Mouse (Mus musculus) MEL (cell line): Measurements from ENCODE around the gene Enoph1. TPM values are rescaled to one million over a fixed set of nuclear protein-coding genes. Genes with fewer than 3 reads are reported as not detected.
A peak's percentile ranks its signal among the peaks of the same experiment; 100 is the strongest.

Source experiments
- DNase-seq: peaks from one replicate; pipeline ENCODE4 v3.0.0; 2011; ENCODE audit warnings: low read depth, low spot score
- H3K27ac ChIP-seq: 2 replicates; pipeline ENCODE4 v1.5.1; 2012; ENCODE audit warnings: low read depth, mild to moderate bottlenecking, control low read depth, low read length, moderate library complexity; ENCODE audit not compliant: control insufficient read depth
- H3K27me3 ChIP-seq, 2 experiments: fragments of 150-350 bp in 1 of 2; sonication (generic) in 1 of 2; 2 replicates each; pipeline ENCODE4 v1.6.1; 2012; ENCODE audit warnings: low read length in 2 of 2, mild to moderate bottlenecking in 2 of 2, improper control_type of control experiment in 1 of 2, moderate library complexity in 1 of 2; ENCODE audit not compliant: insufficient read depth in 2 of 2, control insufficient read depth in 1 of 2
- H3K36me3 ChIP-seq, 2 experiments: 2 replicates each; pipeline ENCODE4 v1.6.1; 2012 to 2014; ENCODE audit warnings: low read length in 2 of 2, improper control_type of control experiment in 1 of 2, inconsistent platforms in 1 of 2, mild to moderate bottlenecking in 1 of 2; ENCODE audit not compliant: insufficient read depth in 2 of 2, control insufficient read depth in 1 of 2
- H3K4me1 ChIP-seq, 2 experiments: fragments of 150-350 bp in 1 of 2; sonication (generic) in 1 of 2; 2 replicates each; pipeline ENCODE4 v1.6.1; 2012; ENCODE audit warnings: low read length in 2 of 2, improper control_type of control experiment in 1 of 2, mild to moderate bottlenecking in 1 of 2; ENCODE audit not compliant: insufficient read depth in 2 of 2, control insufficient read depth in 1 of 2
- H3K4me3 ChIP-seq, 2 experiments: fragments of 150-350 bp in 1 of 2; sonication (generic) in 1 of 2; 2 replicates each; pipeline ENCODE4 v1.5.1; 2012; ENCODE audit warnings: low read depth in 2 of 2, low read length in 2 of 2, mild to moderate bottlenecking in 2 of 2, moderate library complexity in 2 of 2, control low read depth in 1 of 2, improper control_type of control experiment in 1 of 2; ENCODE audit not compliant: control insufficient read depth in 1 of 2, insufficient read depth in 1 of 2
- H3K79me2 ChIP-seq: 2 replicates; pipeline ENCODE4 v1.6.1; 2012; ENCODE audit warnings: mild to moderate bottlenecking, low read length, moderate library complexity; ENCODE audit not compliant: control insufficient read depth, poor library complexity, insufficient read depth
- H3K9ac ChIP-seq: 2 replicates; pipeline ENCODE4 v1.6.1; 2012; ENCODE audit warnings: low read depth, mild to moderate bottlenecking, control low read depth, low read length, moderate library complexity; ENCODE audit not compliant: control insufficient read depth, poor library complexity, severe bottlenecking
- H3K9me3 ChIP-seq: fragments of 150-350 bp; sonication (generic); replicated peaks from 2 replicates; pipeline ENCODE4 v1.6.1; 2012; ENCODE audit warnings: mild to moderate bottlenecking, low read length, improper control_type of control experiment, moderate library complexity; ENCODE audit not compliant: insufficient read depth
- BHLHE40 ChIP-seq: IDR thresholded peaks from 2 replicates; pipeline ENCODE4 v1.6.1; 2012; ENCODE audit warnings: low read depth, mild to moderate bottlenecking, inconsistent platforms, low read length, improper control_type of control experiment, borderline replicate concordance
- CHD2 ChIP-seq: IDR thresholded peaks from 2 replicates; pipeline ENCODE4 v1.6.1; 2011; ENCODE audit warnings: low read length, improper control_type of control experiment
- E2F4 ChIP-seq: IDR thresholded peaks from 2 replicates; pipeline ENCODE4 v1.6.1; 2011; ENCODE audit warnings: low read depth, low read length, improper control_type of control experiment, borderline replicate concordance
- ELF1 ChIP-seq: IDR thresholded peaks from 2 replicates; pipeline ENCODE4 v1.6.1; 2014; ENCODE audit warnings: low read depth, mild to moderate bottlenecking, inconsistent platforms, low read length, improper control_type of control experiment, moderate library complexity
- ETS1 ChIP-seq: IDR thresholded peaks from 2 replicates; pipeline ENCODE4 v1.6.1; 2012; ENCODE audit warnings: low read depth, mild to moderate bottlenecking, inconsistent platforms, low read length, improper control_type of control experiment, moderate library complexity
- GABPA ChIP-seq: IDR thresholded peaks from 2 replicates; pipeline ENCODE4 v1.6.1; 2012; ENCODE audit warnings: low read depth, mild to moderate bottlenecking, inconsistent platforms, low read length, improper control_type of control experiment, moderate library complexity
- GATA1 ChIP-seq: IDR thresholded peaks from 2 replicates; pipeline ENCODE4 v1.6.1; 2011; ENCODE audit warnings: low read depth, low read length, improper control_type of control experiment
- HCFC1 ChIP-seq: IDR thresholded peaks from 2 replicates; pipeline ENCODE4 v1.6.1; 2012; ENCODE audit warnings: low read depth, mild to moderate bottlenecking, inconsistent platforms, low read length, improper control_type of control experiment, moderate library complexity
- MAFK ChIP-seq: IDR thresholded peaks from 2 replicates; pipeline ENCODE4 v1.6.1; 2011; ENCODE audit warnings: low read depth, mild to moderate bottlenecking, low read length, improper control_type of control experiment, borderline replicate concordance
- MAZ ChIP-seq: IDR thresholded peaks from 2 replicates; pipeline ENCODE4 v1.6.1; 2012; ENCODE audit warnings: low read depth, mild to moderate bottlenecking, inconsistent platforms, low read length, improper control_type of control experiment
- MYB ChIP-seq: IDR thresholded peaks from 2 replicates; pipeline ENCODE4 v1.6.1; 2011; ENCODE audit warnings: mild to moderate bottlenecking, low read depth, low read length, improper control_type of control experiment
- NELFE ChIP-seq: IDR thresholded peaks from 2 replicates; pipeline ENCODE4 v1.6.1; 2011; ENCODE audit warnings: low read depth, low read length, improper control_type of control experiment
- NRF1 ChIP-seq: IDR thresholded peaks from 2 replicates; pipeline ENCODE4 v1.6.1; 2014; ENCODE audit warnings: low read depth, mild to moderate bottlenecking, inconsistent platforms, low read length, improper control_type of control experiment, moderate library complexity; ENCODE audit not compliant: poor library complexity, insufficient read depth, severe bottlenecking
- POLR2A ChIP-seq, 2 experiments: IDR thresholded peaks; 2 replicates each; pipeline ENCODE4 v1.6.1; 2011 to 2012; ENCODE audit warnings: low read length in 2 of 2, mild to moderate bottlenecking in 2 of 2, control low read depth in 1 of 2, improper control_type of control experiment in 1 of 2, low read depth in 1 of 2, moderate library complexity in 1 of 2; ENCODE audit not compliant: control insufficient read depth in 1 of 2, insufficient read depth in 1 of 2, poor library complexity in 1 of 2
- POLR2AphosphoS2 ChIP-seq: IDR thresholded peaks from 2 replicates; pipeline ENCODE4 v1.6.1; 2011; ENCODE audit warnings: low read length, improper control_type of control experiment
- POLR2AphosphoS5 ChIP-seq: IDR thresholded peaks from 2 replicates; pipeline ENCODE4 v1.6.1; 2012; ENCODE audit warnings: low read depth, borderline replicate concordance, mild to moderate bottlenecking, inconsistent platforms, low read length, moderate library complexity, mixed read lengths
- RAD21 ChIP-seq: IDR thresholded peaks from 2 replicates; pipeline ENCODE4 v1.6.1; 2011; ENCODE audit warnings: mild to moderate bottlenecking, low read depth, low read length, improper control_type of control experiment
- SIN3A ChIP-seq: IDR thresholded peaks from 2 replicates; pipeline ENCODE4 v1.6.1; 2012; ENCODE audit warnings: low read length, improper control_type of control experiment, inconsistent platforms
- TAL1 ChIP-seq: IDR thresholded peaks from 2 replicates; pipeline ENCODE4 v1.6.1; 2012; ENCODE audit warnings: mild to moderate bottlenecking, inconsistent platforms, low read length, moderate library complexity, mixed read lengths
- TBP ChIP-seq: IDR thresholded peaks from 2 replicates; pipeline ENCODE4 v1.8.0; 2011; ENCODE audit warnings: low read depth, low read length, improper control_type of control experiment
- TCF12 ChIP-seq: IDR thresholded peaks from 2 replicates; pipeline ENCODE4 v1.6.1; 2014; ENCODE audit warnings: low read depth, mild to moderate bottlenecking, inconsistent platforms, low read length, improper control_type of control experiment, moderate library complexity
- USF1 ChIP-seq: IDR thresholded peaks from 2 replicates; pipeline ENCODE4 v1.6.1; 2014; ENCODE audit warnings: low read depth, mild to moderate bottlenecking, inconsistent platforms, low read length, improper control_type of control experiment, moderate library complexity
- USF2 ChIP-seq, 2 experiments: IDR thresholded peaks; 2 replicates each; pipeline ENCODE4 v1.6.1; 2011 to 2012; ENCODE audit warnings: improper control_type of control experiment in 2 of 2, low read length in 2 of 2, borderline replicate concordance in 1 of 2, inconsistent platforms in 1 of 2, low read depth in 1 of 2, mild to moderate bottlenecking in 1 of 2; ENCODE audit not compliant: insufficient read depth in 1 of 2
- ZKSCAN1 ChIP-seq: IDR thresholded peaks from 2 replicates; pipeline ENCODE4 v1.6.1; 2012; ENCODE audit warnings: low read depth, mild to moderate bottlenecking, inconsistent platforms, low read length, improper control_type of control experiment, moderate library complexity
- ZMIZ1 ChIP-seq: IDR thresholded peaks from 2 replicates; pipeline ENCODE4 v1.6.1; 2012; ENCODE audit warnings: low read depth, mild to moderate bottlenecking, inconsistent platforms, low read length, improper control_type of control experiment, moderate library complexity
- ZNF384 ChIP-seq: IDR thresholded peaks from 2 replicates; pipeline ENCODE4 v1.6.1; 2012; ENCODE audit warnings: low read depth, mild to moderate bottlenecking, inconsistent platforms, low read length, improper control_type of control experiment
- polyA plus RNA-seq, 2 experiments: library from polyadenylated mRNA; stranded (reverse) in 1 of 2; unstranded in 1 of 2; fragments of >175 nt in 1 of 2; fragments of >200 nt in 1 of 2; gene quantifications; 2 replicates each; pipeline versions ENCODE4 v1.2.1 to v1.2.4; 2012; ENCODE audit warnings: low replicate concordance in 2 of 2, low read depth in 1 of 2; ENCODE audit not compliant: insufficient read length in 2 of 2, insufficient read depth in 1 of 2, missing spikeins in 1 of 2
- total RNA-seq: library from RNA; depleted of rRNA; stranded (reverse); fragments of 300-350 nt; gene quantifications from 2 replicates; pipeline ENCODE4 v1.2.3, GENCODE M21; 2012

Gene Enoph1
- total and polyA plus RNA-seq, 3 experiments, result 83.3 to 89.0 TPM; not detected in 1

DNA sequence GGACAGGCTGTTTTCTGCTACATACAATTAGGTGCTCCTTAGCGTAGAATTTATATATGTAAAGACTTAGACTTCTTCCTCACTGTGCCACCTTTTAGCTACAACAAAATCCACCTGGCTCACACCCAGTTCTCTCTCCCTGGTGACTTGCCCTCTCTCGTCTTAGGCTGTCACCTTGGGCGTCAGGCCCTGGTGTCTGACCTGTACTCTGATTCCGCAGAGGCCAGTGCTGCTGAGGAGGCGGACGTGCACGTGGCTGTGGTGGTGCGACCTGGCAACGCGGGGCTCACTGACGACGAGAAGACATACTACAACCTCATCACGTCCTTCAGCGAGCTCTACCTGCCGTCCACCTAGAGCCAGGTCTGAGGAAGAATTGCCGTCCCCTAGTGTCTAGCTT is 27.8 kb downstream of the Enoph1 start:
- peaks cover 3 to 5% of the 10 kb centered on the region in 2 experiments; a peak in 2 of 4 replicates for H3K4me1 ChIP-seq
- TF ChIP-seq CHD2 (no peak), GATA1 (no peak), MAFK (no peak), USF2 (IDR thresholded peaks at IDR 0.05; ENCODE audit: borderline replicate concordance in 1 of 2, insufficient read depth in 1 of 2, low read depth in 1 of 2, low read length in 2 of 2) (no peak), E2F4 (no peak), BHLHE40 (no peak), ETS1 (no peak), ZNF384 (no peak)
- TF ChIP-seq, all 39 proteins: peak for 0
- peaks cover 1 to 5% of the 10 kb centered on the region in 2 experiments; a peak in 3 of 4 replicates for H3K36me3 ChIP-seq

DNA sequence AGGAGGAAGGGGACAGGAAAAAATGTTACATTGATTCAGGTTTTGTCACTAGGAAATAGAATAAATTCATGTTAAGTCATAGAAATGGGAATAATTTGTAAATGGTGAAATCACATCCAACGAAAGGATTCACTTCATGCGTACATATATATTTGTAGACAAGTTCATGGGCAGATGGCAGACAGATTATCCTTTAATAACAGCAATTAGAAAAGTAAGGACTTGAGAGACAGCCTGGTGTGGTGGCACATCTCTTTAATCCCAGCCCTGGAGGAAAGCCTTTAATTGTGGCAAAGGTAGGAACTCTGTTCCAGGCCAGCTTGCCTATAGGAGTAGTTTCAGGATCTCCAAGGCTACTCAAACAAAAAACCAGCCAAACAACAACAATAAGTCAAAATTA is 29.7 kb downstream of the Enoph1 start:
- Histone ChIP-seq H3K4me3 (no peak overlapping the region), H3K9me3 (no peaks in the 10 kb centered on the region), H3K27me3 (no peaks in the 10 kb centered on the region), H3K9ac (no peak overlapping the region), H3K36me3 (peaks cover 0 to 5% of the 10 kb centered on the region in 2 experiments; a peak in 2 of 4 replicates), H3K27ac (no peak overlapping the region), H3K4me1 (peaks cover 3 to 5% of the 10 kb centered on the region in 2 experiments; a peak in 2 of 4 replicates), H3K79me2 (no peaks in the 10 kb centered on the region)
- no peak for TF ChIP-seq SIN3A
- TF ChIP-seq ETS1, result no peak
- no peak for TF ChIP-seq ELF1
- DNase-seq, result no peak

More for the DNA sequence above, 27.8 kb downstream of the Enoph1 start:
- Histone ChIP-seq H3K9ac (no peak overlapping the region), H3K4me3 (no peak overlapping the region), H3K27me3 (no peaks in the 10 kb centered on the region), H3K9me3 (no peaks in the 10 kb centered on the region), H3K27ac (no peak overlapping the region), H3K79me2 (no peaks in the 10 kb centered on the region)
- no peak for DNase-seq

DNA sequence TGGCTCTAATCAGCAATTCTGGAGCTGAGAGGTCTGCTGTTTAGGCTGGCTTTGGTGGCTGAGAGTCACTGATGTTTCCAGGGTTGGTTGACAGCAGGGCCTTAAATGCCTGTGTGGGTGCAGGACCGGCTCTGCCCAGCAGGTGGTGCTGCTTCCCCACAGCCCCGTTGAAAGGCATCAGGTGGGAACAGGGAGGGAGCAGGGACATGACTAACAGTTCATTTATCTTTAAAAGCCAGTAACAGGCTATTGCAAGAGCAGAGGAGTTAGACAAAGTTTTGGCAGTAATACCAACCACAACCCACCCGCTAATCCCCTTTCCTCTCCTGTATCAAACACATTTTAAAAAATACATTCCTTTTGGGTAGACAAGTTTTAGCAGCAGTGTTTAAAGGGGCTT is 30.5 kb downstream of the Enoph1 start:
- no peaks in the 10 kb centered on the region for H3K27me3 ChIP-seq
- no peaks in the 10 kb centered on the region for H3K79me2 ChIP-seq
- DNase-seq, result peak; percentile 92
- H3K4me1 ChIP-seq, result peaks cover 3 to 5% of the 10 kb centered on the region in 2 experiments; a peak in 2 of 4 replicates
- peaks cover 0 to 5% of the 10 kb centered on the region in 2 experiments; a peak in 2 of 4 replicates for H3K36me3 ChIP-seq
- no peak overlapping the region for H3K27ac ChIP-seq
- no peak overlapping the region for H3K9ac ChIP-seq
- H3K4me3 ChIP-seq, result no peak overlapping the region
- no peaks in the 10 kb centered on the region for H3K9me3 ChIP-seq
- TF ChIP-seq HCFC1, result no peak
- no peak for TF ChIP-seq NELFE
- TF ChIP-seq TAL1, result peak; percentile 47; the same call in 1 of the 2 replicates
- TF ChIP-seq ZMIZ1, result no peak
- TF ChIP-seq USF1, result no peak
- no peak for TF ChIP-seq TBP
- no peak for TF ChIP-seq BHLHE40
- TF ChIP-seq ZKSCAN1, result no peak
- no peak for TF ChIP-seq POLR2AphosphoS2
- peak; percentile 86 for TF ChIP-seq RAD21
- no peak for TF ChIP-seq NRF1
- TF ChIP-seq POLR2A (IDR thresholded peaks at IDR 0.05; ENCODE audit: control insufficient read depth in 1 of 2, insufficient read depth in 1 of 2, low read depth in 1 of 2, low read length in 2 of 2, poor library complexity in 1 of 2), result no peak
- no peak for TF ChIP-seq POLR2AphosphoS5
- TF ChIP-seq MAZ, result no peak
- TF ChIP-seq MYB, result no peak
- TF ChIP-seq GABPA, result no peak
- TF ChIP-seq TCF12, result peak; percentile 47; the same call in 1 of the 2 replicates
- no peak for TF ChIP-seq USF2 (IDR thresholded peaks at IDR 0.05; ENCODE audit: borderline replicate concordance in 1 of 2, insufficient read depth in 1 of 2, low read depth in 1 of 2, low read length in 2 of 2)
- TF ChIP-seq CHD2, result no peak
